Mouse (Mus musculus) c-Kit-positive CD71-negative TER-119-negative erythroid progenitor cells, embryonic 14.5 days (primary cell): ENCODE data around the gene Hpd.

Experiments used
- DNase-seq: peaks from one replicate; pipeline ENCODE4 v3.0.0-alpha.2; 2013; ENCODE audit warnings: low read depth

Hpd gene

GRCm38 (mm10) chr5:123134186-123134874 lies 48.2 kb downstream of the Hpd start:
- no peak for DNase-seq

GRCm38 (mm10) chr5:123133784-123134143 lies 48.8 kb downstream of the Hpd start:
- DNase-seq = no peak

- peak; percentile 86 for DNase-seq
These were observed 49.3 kb downstream of the Hpd start for GRCm38 (mm10) chr5:123133083-123133783.

GRCm38 (mm10) chr5:123132308-123133071 lies 50.0 kb downstream of the Hpd start, which contains the start of gene Rhof:
TSS of gene Rhof (minus strand) at chr5:123132692.
- DNase-seq = no peak

- DNase-seq = no peak
These were observed 51.7 kb downstream of the Hpd start for GRCm38 (mm10) chr5:123130814-123131148.

- no peak for DNase-seq
These were observed 52.3 kb downstream of the Hpd start for GRCm38 (mm10) chr5:123130030-123130813.

GRCm38 (mm10) chr5:123129170-123129757 lies 53.3 kb downstream of the Hpd start:
- DNase-seq = no peak

GRCm38 (mm10) chr5:123128426-123129169 lies 53.9 kb downstream of the Hpd start:
- DNase-seq = no peak

- DNase-seq = no peak
These were observed 55.5 kb downstream of the Hpd start for GRCm38 (mm10) chr5:123127031-123127430.

- no peak for DNase-seq
These were observed 56.7 kb downstream of the Hpd start for GRCm38 (mm10) chr5:123125638-123126406.

- DNase-seq = no peak
These were observed 57.4 kb downstream of the Hpd start for GRCm38 (mm10) chr5:123125105-123125504.

GRCm38 (mm10) chr5:123122181-123122580 lies 60.3 kb downstream of the Hpd start:
- DNase-seq = no peak
